Mouse (Mus musculus): ENCODE results near the gene Ltbp3.

DNA sequence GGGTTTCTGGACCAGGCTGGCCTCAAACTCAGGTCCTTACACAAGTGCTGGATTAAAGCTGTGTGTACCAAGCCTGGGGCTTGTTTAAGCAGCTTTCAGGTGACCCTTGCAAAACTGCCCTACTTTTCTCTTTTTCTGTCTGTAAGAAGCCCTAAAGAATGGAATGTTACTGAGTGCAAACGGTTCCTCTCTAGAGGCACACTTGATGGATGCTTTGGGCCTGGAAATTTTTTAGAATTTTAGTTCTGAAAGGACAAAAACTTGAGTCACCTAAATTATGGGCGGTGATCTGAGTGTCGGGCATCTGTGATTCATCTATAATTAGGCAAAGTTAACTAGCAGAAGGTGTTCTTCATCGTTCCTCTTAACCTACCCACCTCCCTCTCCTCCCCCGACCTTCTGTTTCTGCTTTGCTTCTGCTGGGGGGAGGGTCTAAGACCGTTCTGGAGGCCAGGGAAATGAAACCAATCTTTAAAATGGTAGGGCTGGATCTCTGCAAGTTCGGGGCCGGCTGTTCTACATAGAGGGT, 63.7 kb downstream of the Ltbp3 start:
- no peak for TF ChIP-seq CTCF (IDR thresholded peaks at IDR 0.05)
- TF ChIP-seq EP300 (IDR thresholded peaks at IDR 0.05), result peak; percentile 61; the same call in 1 of the 2 replicates

Measured in lung, postnatal 0 days (tissue).